Mouse (Mus musculus) left cerebral cortex, postnatal 10 days (tissue): ENCODE results near the gene Fut2. TPM values are rescaled to one million over a fixed set of nuclear protein-coding genes. Genes with fewer than 3 reads are reported as not detected.

Source experiments
- DNase-seq, 2 experiments: peaks; one replicate each; pipeline ENCODE4 v3.0.0; 2021 to 2022; ENCODE audit warnings: low spot score in 2 of 2, mixed read lengths in 1 of 2; ENCODE audit errors: extremely low spot score in 1 of 2
- intact Hi-C: fragments of 180-260 bp; cut with DNase I; formaldehyde crosslinking; loops from one replicate; pipeline ENCODE4 v1.15.1; 2025
- total RNA-seq, 2 experiments: library from RNA; stranded (reverse); gene quantifications; 2 replicates each; pipeline ENCODE4 v1.2.3; 2021

Gene Fut2
- total RNA-seq, 2 experiments from 2014 or later, result 0.18 to 0.24 TPM

- DNase-seq, result peak; percentile 35 to 74
- intact Hi-C loops, result loop anchor here (5.0 kb wide), 1 partner anchor 38 kb away; the partner anchor contains the start of gene Ntn5
Measured at GRCm38 (mm10) chr7:45644183-45644582, 22.0 kb downstream of the Fut2 start.

- intact Hi-C loops, result loop anchor here (5.0 kb wide), 1 partner anchor 39 kb away; the partner anchor contains the start of gene Ntn5
Measured at GRCm38 (mm10) chr7:45643441-45644178, 22.6 kb downstream of the Fut2 start.

GRCm38 (mm10) chr7:45642503-45643255, 23.5 kb downstream of the Fut2 start:
- no peak for DNase-seq
- intact Hi-C loops, result loop anchor here (5.0 kb wide), 1 partner anchor 40 kb away; the partner anchor contains the start of gene Ntn5

More at GRCm38 (mm10) chr7:45643441-45644178, 22.6 kb downstream of the Fut2 start:
- DNase-seq, result peak; percentile 90 to 96

- DNase-seq, result no peak
- intact Hi-C loops, result loop anchor here (5.0 kb wide), 1 partner anchor 40 kb away; the partner anchor contains the start of gene Ntn5
Measured at GRCm38 (mm10) chr7:45642083-45642482, 24.1 kb downstream of the Fut2 start.

- no peak for DNase-seq
- intact Hi-C loops, result loop anchor here (5.0 kb wide), 1 partner anchor 41 kb away; the partner anchor contains the start of gene Ntn5
Measured at GRCm38 (mm10) chr7:45641391-45642040, 24.7 kb downstream of the Fut2 start.

GRCm38 (mm10) chr7:45640191-45640957, 25.8 kb downstream of the Fut2 start:
- intact Hi-C loops, result loop anchor here (5.0 kb wide), 1 partner anchor 42 kb away; the partner anchor contains the start of gene Ntn5

GRCm38 (mm10) chr7:45639561-45640027, 26.6 kb downstream of the Fut2 start, which contains the start of gene Mamstr:
TSS of gene Mamstr (plus strand) at chr7:45639977.
- intact Hi-C loops, result loop anchor here (5.0 kb wide), 1 partner anchor 43 kb away; the partner anchor contains the start of gene Ntn5
- DNase-seq, result no peak

More at GRCm38 (mm10) chr7:45640191-45640957, 25.8 kb downstream of the Fut2 start:
- DNase-seq, result no peak

- DNase-seq, result peak; percentile 96 to 97
- intact Hi-C loops, result no loop called here
Measured at GRCm38 (mm10) chr7:45638623-45639401, 27.4 kb downstream of the Fut2 start.

- intact Hi-C loops, result no loop called here
- DNase-seq, result no peak
Measured at GRCm38 (mm10) chr7:45637710-45638109, 28.5 kb downstream of the Fut2 start.

- intact Hi-C loops, result no loop called here
- peak in 1 of 2 experiments; percentile 73 for DNase-seq
Measured at GRCm38 (mm10) chr7:45635711-45636688, 30.2 kb downstream of the Fut2 start.

GRCm38 (mm10) chr7:45634946-45635681, 31.1 kb downstream of the Fut2 start:
- intact Hi-C loops, result no loop called here
- no peak for DNase-seq

GRCm38 (mm10) chr7:45632499-45632898, 33.7 kb downstream of the Fut2 start:
- peak in 1 of 2 experiments; percentile 61 for DNase-seq
- intact Hi-C loops, result no loop called here

- intact Hi-C loops, result no loop called here
Measured at GRCm38 (mm10) chr7:45630064-45630907, 35.9 kb downstream of the Fut2 start.

GRCm38 (mm10) chr7:45628364-45629294, 37.6 kb downstream of the Fut2 start:
- intact Hi-C loops, result loop anchor here (5.0 kb wide), 1 partner anchor 54 kb away; the partner anchor contains the start of gene Ntn5
- peak; percentile 65 to 95 for DNase-seq

More at GRCm38 (mm10) chr7:45630064-45630907, 35.9 kb downstream of the Fut2 start:
- no peak for DNase-seq
